Comparison of ENCODE assay signal across 10 mouse cellular contexts in genomic region chr9:65692959-65693603, GRCm38 (mm10). TPM values are rescaled to one million over a fixed set of nuclear protein-coding genes. Genes with fewer than 3 reads are reported as not detected.
DNase-seq lines count a peak whose midpoint lies in the region; ATAC-seq lines count a peak whose summit lies in the region.
"Had no signal": no experiment of that assay in that cellular context is flagged by ENCODE, and none has a peak within 500 bp of the region (broad histone marks: within the 10 kb centered on the region; RNA-seq: fewer than 3 reads in every experiment).

No protein-coding gene starts in this region.

- no peaks in the 10 kb centered on the region for H3K27me3 ChIP-seq in lung, embryonic 15.5 days
- no peaks in the 10 kb centered on the region for H3K27me3 ChIP-seq in embryonic facial prominence, embryonic 15.5 days
- no peaks in the 10 kb centered on the region for H3K27me3 ChIP-seq in intestine, embryonic 16.5 days (replicated peaks; ENCODE audit: control insufficient read depth, insufficient read depth, low read length)
- no peaks in the 10 kb centered on the region for H3K27me3 ChIP-seq in splenic B cell, adult 2 months (ENCODE audit: control insufficient read depth, insufficient read depth, low read length, poor library complexity, severe bottlenecking)

- H3K9ac ChIP-seq in lung, embryonic 15.5 days: no peak overlapping the region
- H3K9ac ChIP-seq in embryonic facial prominence, embryonic 15.5 days: no peak overlapping the region
- no peak overlapping the region for H3K9ac ChIP-seq in intestine, embryonic 16.5 days (ENCODE audit: low read depth, low read length)

- DNase-seq in lung, postnatal 10 days: no peak
- DNase-seq in splenic B cell, adult 2 months (ENCODE audit: low read depth, low spot score): peak; percentile 51
- DNase-seq in right cerebral cortex, adult 18-20 months: no peak
- no peak for DNase-seq in cerebellum, adult 18-20 months
- DNase-seq: cerebellum, adult 9-11 months; gastrocnemius, postnatal 25 days had no signal

- H3K4me3 ChIP-seq in lung, embryonic 15.5 days: no peak overlapping the region
- no peak overlapping the region for H3K4me3 ChIP-seq in embryonic facial prominence, embryonic 15.5 days (replicated peaks)
- H3K4me3 ChIP-seq in intestine, embryonic 16.5 days (ENCODE audit: low read length): no peak overlapping the region

- H3K4me2 ChIP-seq in lung, embryonic 15.5 days: no peak overlapping the region
- no peak overlapping the region for H3K4me2 ChIP-seq in embryonic facial prominence, embryonic 15.5 days (replicated peaks)
- no peak overlapping the region for H3K4me2 ChIP-seq in intestine, embryonic 16.5 days (ENCODE audit: low read depth, low read length)

- peaks cover 19% of the 10 kb centered on the region for H3K4me1 ChIP-seq in lung, embryonic 15.5 days
- H3K4me1 ChIP-seq in embryonic facial prominence, embryonic 15.5 days: 0 out of 2 replicates have a peak, but pooled peaks cover 3% of the 10 kb centered on the region
- peaks cover 8% of the 10 kb centered on the region for H3K4me1 ChIP-seq in intestine, embryonic 16.5 days (ENCODE audit: control insufficient read depth, insufficient read depth, low read length)

- 32% methylated on average over 5 of the region's 5 CpGs for WGBS in lung, embryonic 15.5 days
- 40% methylated on average over 5 of the region's 5 CpGs for WGBS in embryonic facial prominence, embryonic 15.5 days
- WGBS in intestine, embryonic 16.5 days: 33% methylated on average over 5 of the region's 5 CpGs

- H3K36me3 ChIP-seq in lung, embryonic 15.5 days: peaks cover 59% of the 10 kb centered on the region
- H3K36me3 ChIP-seq in embryonic facial prominence, embryonic 15.5 days: peaks cover 72% of the 10 kb centered on the region
- H3K36me3 ChIP-seq in intestine, embryonic 16.5 days (ENCODE audit: control insufficient read depth, insufficient read depth, low read length): peaks cover 9% of the 10 kb centered on the region; the same call in 1 of the 2 replicates
- H3K36me3 ChIP-seq in splenic B cell, adult 2 months (ENCODE audit: control insufficient read depth, insufficient read depth, low read length, poor library complexity, severe bottlenecking): 0 out of 2 replicates have a peak, but pooled peaks cover 4% of the 10 kb centered on the region

- no peaks in the 10 kb centered on the region for H3K9me3 ChIP-seq in lung, embryonic 15.5 days
- H3K9me3 ChIP-seq in embryonic facial prominence, embryonic 15.5 days (replicated peaks): no peaks in the 10 kb centered on the region
- no peaks in the 10 kb centered on the region for H3K9me3 ChIP-seq in intestine, embryonic 16.5 days (ENCODE audit: control insufficient read depth, low read length)

- peak; percentile 41; the same call in 1 of the 2 replicates for ATAC-seq in lung, embryonic 15.5 days (ENCODE audit: borderline replicate concordance, extremely low read depth, low FRiP score, low TSS enrichment)
- ATAC-seq in embryonic facial prominence, embryonic 15.5 days (ENCODE audit: insufficient number of reproducible peaks, low FRiP score, low TSS enrichment, low read depth): no peak
- peak; percentile 74 for ATAC-seq in intestine, embryonic 16.5 days
- no peak for ATAC-seq in megakaryocyte-erythroid progenitor cell, adult 5-6 weeks (replicated peaks; ENCODE audit: low FRiP score, low TSS enrichment, poor library complexity, severe bottlenecking)

- peak overlapping the region; percentile 41 for H3K27ac ChIP-seq in lung, embryonic 15.5 days
- H3K27ac ChIP-seq in embryonic facial prominence, embryonic 15.5 days (replicated peaks): peak overlapping the region; percentile 55; the same call in 1 of the 2 replicates
- no peak overlapping the region; the same call in none of the 2 replicates for H3K27ac ChIP-seq in intestine, embryonic 16.5 days (ENCODE audit: low read length)

RNA-seq across cellular contexts. Expression of gene Oaz2, which starts 25.3 kb away (rescaled TPM):
- polyA plus RNA-seq in lung, embryonic 15.5 days (2015; fragmentation: Nextera tagmentation; extraction: Ambion mirVana): 396 and 422 TPM in 2 replicates
- polyA plus RNA-seq in embryonic facial prominence, embryonic 15.5 days (2015; fragmentation: Nextera tagmentation; extraction: Ambion mirVana): 304 and 311 TPM in 2 replicates
- polyA plus RNA-seq in intestine, embryonic 16.5 days (2015; fragmentation: Nextera tagmentation; extraction: Ambion mirVana): 185 and 188 TPM in 2 replicates
- 22.1 and 23.4 TPM in 2 replicates for total RNA-seq in megakaryocyte-erythroid progenitor cell, adult 5-6 weeks (2014; fragmentation: Nextera tagmentation)
- 34.7 and 36.1 TPM in 2 replicates for total RNA-seq in megakaryocyte-erythroid progenitor cell, adult 5-6 weeks (2017)

Comparison
In these comparisons a context has a peak if more than half of its experiments do, and no peak if none do; other contexts are left out.
1. ATAC-seq: peak in lung, embryonic 15.5 days (single experiment) and intestine, embryonic 16.5 days (single experiment); none in embryonic facial prominence, embryonic 15.5 days (single experiment) and megakaryocyte-erythroid progenitor cell, adult 5-6 weeks (single experiment).